Mouse (Mus musculus) MEL (cell line): ENCODE results near the gene Trmt2b. TPM values are rescaled to one million over a fixed set of nuclear protein-coding genes. Genes with fewer than 3 reads are reported as not detected.

Experiments used
- DNase-seq: peaks from one replicate; pipeline ENCODE4 v3.0.0; 2011; ENCODE audit warnings: low read depth, low spot score
- H3K27ac ChIP-seq: 2 replicates; pipeline ENCODE4 v1.5.1; 2012; ENCODE audit warnings: low read depth, mild to moderate bottlenecking, control low read depth, low read length, moderate library complexity; ENCODE audit not compliant: control insufficient read depth
- H3K27me3 ChIP-seq, 2 experiments: fragments of 150-350 bp in 1 of 2; sonication (generic) in 1 of 2; 2 replicates each; pipeline ENCODE4 v1.6.1; 2012; ENCODE audit warnings: low read length in 2 of 2, mild to moderate bottlenecking in 2 of 2, improper control_type of control experiment in 1 of 2, moderate library complexity in 1 of 2; ENCODE audit not compliant: insufficient read depth in 2 of 2, control insufficient read depth in 1 of 2
- H3K36me3 ChIP-seq, 2 experiments: 2 replicates each; pipeline ENCODE4 v1.6.1; 2012 to 2014; ENCODE audit warnings: low read length in 2 of 2, improper control_type of control experiment in 1 of 2, inconsistent platforms in 1 of 2, mild to moderate bottlenecking in 1 of 2; ENCODE audit not compliant: insufficient read depth in 2 of 2, control insufficient read depth in 1 of 2
- H3K4me1 ChIP-seq, 2 experiments: fragments of 150-350 bp in 1 of 2; sonication (generic) in 1 of 2; 2 replicates each; pipeline ENCODE4 v1.6.1; 2012; ENCODE audit warnings: low read length in 2 of 2, improper control_type of control experiment in 1 of 2, mild to moderate bottlenecking in 1 of 2; ENCODE audit not compliant: insufficient read depth in 2 of 2, control insufficient read depth in 1 of 2
- H3K4me3 ChIP-seq, 2 experiments: fragments of 150-350 bp in 1 of 2; sonication (generic) in 1 of 2; 2 replicates each; pipeline ENCODE4 v1.5.1; 2012; ENCODE audit warnings: low read depth in 2 of 2, low read length in 2 of 2, mild to moderate bottlenecking in 2 of 2, moderate library complexity in 2 of 2, control low read depth in 1 of 2, improper control_type of control experiment in 1 of 2; ENCODE audit not compliant: control insufficient read depth in 1 of 2, insufficient read depth in 1 of 2
- H3K79me2 ChIP-seq: 2 replicates; pipeline ENCODE4 v1.6.1; 2012; ENCODE audit warnings: mild to moderate bottlenecking, low read length, moderate library complexity; ENCODE audit not compliant: control insufficient read depth, poor library complexity, insufficient read depth
- H3K9ac ChIP-seq: 2 replicates; pipeline ENCODE4 v1.6.1; 2012; ENCODE audit warnings: low read depth, mild to moderate bottlenecking, control low read depth, low read length, moderate library complexity; ENCODE audit not compliant: control insufficient read depth, poor library complexity, severe bottlenecking
- H3K9me3 ChIP-seq: fragments of 150-350 bp; sonication (generic); replicated peaks from 2 replicates; pipeline ENCODE4 v1.6.1; 2012; ENCODE audit warnings: mild to moderate bottlenecking, low read length, improper control_type of control experiment, moderate library complexity; ENCODE audit not compliant: insufficient read depth
- CTCF ChIP-seq, 3 experiments: IDR thresholded peaks in 2 of 3; conservative IDR thresholded peaks in 1 of 3; 2 replicates each; pipeline ENCODE4 v1.5.1; 2011 to 2012; ENCODE audit warnings: low read length in 3 of 3, low read depth in 2 of 3, mild to moderate bottlenecking in 2 of 3, improper control_type of control experiment in 1 of 3, inconsistent platforms in 1 of 3, mixed read lengths in 1 of 3, moderate library complexity in 1 of 3; ENCODE audit not compliant: control insufficient read depth in 1 of 3, insufficient read depth in 1 of 3, poor library complexity in 1 of 3, severe bottlenecking in 1 of 3
- E2F4 ChIP-seq: IDR thresholded peaks from 2 replicates; pipeline ENCODE4 v1.6.1; 2011; ENCODE audit warnings: low read depth, low read length, improper control_type of control experiment, borderline replicate concordance
- GATA1 ChIP-seq: IDR thresholded peaks from 2 replicates; pipeline ENCODE4 v1.6.1; 2011; ENCODE audit warnings: low read depth, low read length, improper control_type of control experiment
- JUND ChIP-seq: IDR thresholded peaks from 2 replicates; pipeline ENCODE4 v1.6.1; 2011; ENCODE audit warnings: low read depth, mild to moderate bottlenecking, improper control_type of control experiment, low read length
- KAT2A ChIP-seq: conservative IDR thresholded peaks from 2 replicates; pipeline ENCODE4 v1.6.1; 2012; ENCODE audit warnings: low read depth, low read length, improper control_type of control experiment, inconsistent platforms
- MEF2A ChIP-seq: IDR thresholded peaks from 2 replicates; pipeline ENCODE4 v1.6.1; 2014; ENCODE audit warnings: low read depth, mild to moderate bottlenecking, inconsistent platforms, low read length, improper control_type of control experiment; ENCODE audit not compliant: poor library complexity, insufficient replicate concordance, severe bottlenecking; ENCODE audit errors: extremely low read depth
- MXI1 ChIP-seq: IDR thresholded peaks from 2 replicates; pipeline ENCODE4 v1.6.1; 2011; ENCODE audit warnings: mild to moderate bottlenecking, low read depth, low read length, improper control_type of control experiment
- MYB ChIP-seq: IDR thresholded peaks from 2 replicates; pipeline ENCODE4 v1.6.1; 2011; ENCODE audit warnings: mild to moderate bottlenecking, low read depth, low read length, improper control_type of control experiment
- MYC ChIP-seq: IDR thresholded peaks from 2 replicates; pipeline ENCODE4 v1.6.1; 2011; ENCODE audit warnings: low read depth, mild to moderate bottlenecking, low read length, improper control_type of control experiment, moderate library complexity
- NELFE ChIP-seq: IDR thresholded peaks from 2 replicates; pipeline ENCODE4 v1.6.1; 2011; ENCODE audit warnings: low read depth, low read length, improper control_type of control experiment
- NRF1 ChIP-seq: IDR thresholded peaks from 2 replicates; pipeline ENCODE4 v1.6.1; 2014; ENCODE audit warnings: low read depth, mild to moderate bottlenecking, inconsistent platforms, low read length, improper control_type of control experiment, moderate library complexity; ENCODE audit not compliant: poor library complexity, insufficient read depth, severe bottlenecking
- SIN3A ChIP-seq: IDR thresholded peaks from 2 replicates; pipeline ENCODE4 v1.6.1; 2012; ENCODE audit warnings: low read length, improper control_type of control experiment, inconsistent platforms
- TAL1 ChIP-seq: IDR thresholded peaks from 2 replicates; pipeline ENCODE4 v1.6.1; 2012; ENCODE audit warnings: mild to moderate bottlenecking, inconsistent platforms, low read length, moderate library complexity, mixed read lengths
- TBP ChIP-seq: IDR thresholded peaks from 2 replicates; pipeline ENCODE4 v1.8.0; 2011; ENCODE audit warnings: low read depth, low read length, improper control_type of control experiment
- TCF12 ChIP-seq: IDR thresholded peaks from 2 replicates; pipeline ENCODE4 v1.6.1; 2014; ENCODE audit warnings: low read depth, mild to moderate bottlenecking, inconsistent platforms, low read length, improper control_type of control experiment, moderate library complexity
- USF1 ChIP-seq: IDR thresholded peaks from 2 replicates; pipeline ENCODE4 v1.6.1; 2014; ENCODE audit warnings: low read depth, mild to moderate bottlenecking, inconsistent platforms, low read length, improper control_type of control experiment, moderate library complexity
- ZC3H11A ChIP-seq: IDR thresholded peaks from 2 replicates; pipeline ENCODE4 v1.6.1; 2012; ENCODE audit warnings: low read depth, mild to moderate bottlenecking, inconsistent platforms, low read length, improper control_type of control experiment
- polyA plus RNA-seq, 2 experiments: library from polyadenylated mRNA; stranded (reverse) in 1 of 2; unstranded in 1 of 2; fragments of >175 nt in 1 of 2; fragments of >200 nt in 1 of 2; gene quantifications; 2 replicates each; pipeline versions ENCODE4 v1.2.1 to v1.2.4; 2012; ENCODE audit warnings: low replicate concordance in 2 of 2, low read depth in 1 of 2; ENCODE audit not compliant: insufficient read length in 2 of 2, insufficient read depth in 1 of 2, missing spikeins in 1 of 2
- total RNA-seq: library from RNA; depleted of rRNA; stranded (reverse); fragments of 300-350 nt; gene quantifications from 2 replicates; pipeline ENCODE4 v1.2.3, GENCODE M21; 2012

The Trmt2b gene
- total and polyA plus RNA-seq, 3 experiments: 19.8 to 36.4 TPM; not detected in 1

- Histone ChIP-seq H3K27me3 (peaks cover 3 to 10% of the 10 kb centered on the region in 2 experiments; a peak in 3 of 4 replicates), H3K4me3 (no peak overlapping the region), H3K27ac (no peak overlapping the region), H3K36me3 (peaks cover 0 to 21% of the 10 kb centered on the region in 2 experiments; a peak in 2 of 4 replicates), H3K4me1 (peaks cover 9 to 10% of the 10 kb centered on the region in 2 experiments), H3K79me2 (no peaks in the 10 kb centered on the region), H3K9me3 (no peaks in the 10 kb centered on the region), H3K9ac (no peak overlapping the region)
- TF ChIP-seq ZC3H11A: no peak
- TF ChIP-seq GATA1: no peak
- TF ChIP-seq TAL1: no peak
- no peak for TF ChIP-seq SIN3A
- TF ChIP-seq NELFE: no peak
- TF ChIP-seq USF1: no peak
- no peak for TF ChIP-seq MYB
- no peak for TF ChIP-seq E2F4
- TF ChIP-seq MXI1: no peak
- no peak for TF ChIP-seq TBP
- no peak for TF ChIP-seq MYC
- TF ChIP-seq NRF1: no peak
- TF ChIP-seq CTCF (IDR thresholded peaks at IDR 0.05 in 2 of 3, conservative IDR thresholded peaks at IDR 0.05 in 1 of 3; ENCODE audit: control insufficient read depth in 1 of 3, insufficient read depth in 1 of 3, low read depth in 2 of 3, low read length in 3 of 3, poor library complexity in 1 of 3, severe bottlenecking in 1 of 3): no peak
- no peak for TF ChIP-seq JUND
- DNase-seq: no peak
These were observed 20.4 kb upstream of the Trmt2b start for GRCm38 (mm10) chrX:134297195-134297594.

DNA sequence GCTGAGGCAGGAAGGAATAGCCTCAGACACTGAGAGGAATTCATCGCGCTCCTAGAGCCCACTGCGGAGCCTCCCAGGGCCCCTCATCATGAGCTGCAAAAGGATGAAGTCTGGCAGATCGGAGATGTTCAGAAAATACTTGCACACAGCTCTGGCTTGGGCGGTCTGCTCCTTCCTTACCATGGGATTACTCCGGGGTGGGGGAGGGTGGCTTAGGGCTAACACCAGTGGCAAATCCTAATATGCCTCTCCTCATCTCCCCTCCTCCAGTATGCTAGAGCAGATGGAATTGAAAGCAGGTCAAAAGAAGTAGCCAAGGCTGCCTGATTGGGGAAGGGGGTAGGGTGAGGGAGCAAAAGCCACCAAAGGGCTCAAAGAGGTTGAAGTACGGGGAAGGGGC lies 20.0 kb upstream of the Trmt2b start:
- Histone ChIP-seq H3K27me3 (peaks cover 3 to 10% of the 10 kb centered on the region in 2 experiments; a peak in 3 of 4 replicates), H3K79me2 (no peaks in the 10 kb centered on the region), H3K9ac (no peak overlapping the region), H3K9me3 (no peaks in the 10 kb centered on the region), H3K4me3 (no peak overlapping the region), H3K36me3 (peaks cover 0 to 21% of the 10 kb centered on the region in 2 experiments; a peak in 2 of 4 replicates), H3K4me1 (peaks cover 9 to 10% of the 10 kb centered on the region in 2 experiments), H3K27ac (no peak overlapping the region)
- no peak for TF ChIP-seq MEF2A
- no peak for DNase-seq

- H3K4me3 ChIP-seq: no peak overlapping the region
- TF ChIP-seq TCF12 (no peak), GATA1 (no peak), KAT2A (no peak)
- TF ChIP-seq, all 39 proteins: peak for 0
- Histone ChIP-seq H3K9me3 (no peaks in the 10 kb centered on the region), H3K27ac (no peak overlapping the region), H3K4me1 (peaks cover 9 to 10% of the 10 kb centered on the region in 2 experiments), H3K36me3 (peaks cover 0 to 21% of the 10 kb centered on the region in 2 experiments; a peak in 2 of 4 replicates), H3K9ac (no peak overlapping the region), H3K79me2 (no peaks in the 10 kb centered on the region), H3K27me3 (peaks cover 3 to 10% of the 10 kb centered on the region in 2 experiments; a peak in 3 of 4 replicates)
- no peak for DNase-seq
These were observed 19.5 kb upstream of the Trmt2b start for GRCm38 (mm10) chrX:134296301-134296700.
